In the genomic region with DNA sequence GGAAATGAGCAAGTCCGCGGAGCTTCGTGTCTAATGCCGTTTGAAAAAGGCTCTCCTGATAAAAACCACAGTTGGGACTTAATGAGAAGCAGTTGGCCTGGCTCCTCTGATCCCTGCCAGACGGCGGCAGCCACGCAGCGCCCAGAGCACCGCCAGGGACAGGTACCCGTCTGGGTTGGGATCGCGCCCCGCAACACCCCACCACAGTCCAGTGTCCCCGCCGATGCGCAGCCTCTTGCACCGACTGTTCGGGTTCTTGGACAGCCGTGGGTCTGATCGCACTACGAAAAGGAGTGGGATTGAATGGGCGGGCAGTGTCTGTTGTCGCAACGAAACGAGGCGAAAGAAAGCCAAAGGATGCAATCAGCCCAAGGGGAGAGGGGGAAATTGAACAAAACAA, we compare ENCODE assay signal across 11 mouse cellular contexts. TPM values are rescaled to one million over a fixed set of nuclear protein-coding genes. Genes with fewer than 3 reads are reported as not detected.
DNase-seq lines count a peak whose midpoint lies in the region; ATAC-seq and TF ChIP-seq lines count a peak whose summit lies in the region.
"Had no signal": no experiment of that assay in that cellular context is flagged by ENCODE, and none has a peak within 500 bp of the region (broad histone marks: within the 10 kb centered on the region; RNA-seq: fewer than 3 reads in every experiment).

No protein-coding gene starts in this region.

- H3K9me3 ChIP-seq in ES-Bruce4 (replicated peaks; ENCODE audit: control insufficient read depth, insufficient read depth, low read length, poor library complexity, severe bottlenecking), result no peaks in the 10 kb centered on the region
- no peaks in the 10 kb centered on the region for H3K9me3 ChIP-seq in forebrain, postnatal 0 days (ENCODE audit: low read length)
- no peaks in the 10 kb centered on the region for H3K9me3 ChIP-seq in liver, postnatal 0 days (ENCODE audit: low read length)

- TF ChIP-seq POLR2A in ES-Bruce4 (IDR thresholded peaks at IDR 0.05; ENCODE audit: insufficient read depth, low read length), result no peak

- DNase-seq in cerebellum, adult 8-10 months, result peak; percentile 39
- DNase-seq in forebrain, postnatal 0 days, result no peak
- DNase-seq in kidney, postnatal 36 days, result peak; percentile 14 to 43
- DNase-seq in layer of hippocampus, adult 9-10 months (ENCODE audit: low spot score), result no peak
- DNase-seq in thymus, adult 18-20 months, result no peak
- no peak for DNase-seq in liver, postnatal 0 days

- peak overlapping the region; percentile 49; the same call in 1 of the 2 replicates for H3K4me3 ChIP-seq in ES-Bruce4 (ENCODE audit: low read depth, low read length)
- H3K4me3 ChIP-seq in forebrain, postnatal 0 days (ENCODE audit: low read depth, low read length), result peak overlapping the region; percentile 14; the same call in 1 of the 2 replicates
- H3K4me3 ChIP-seq in liver, postnatal 0 days (ENCODE audit: low read depth, low read length), result no peak overlapping the region

- no peak for TF ChIP-seq EP300 in ES-Bruce4 (IDR thresholded peaks at IDR 0.05; ENCODE audit: insufficient read depth, low read depth, low read length)
- no peak for TF ChIP-seq EP300 in liver, postnatal 0 days (IDR thresholded peaks at IDR 0.05; ENCODE audit: low read depth)

- H3K36me3 ChIP-seq in ES-Bruce4 (ENCODE audit: control insufficient read depth, insufficient read depth, low read length, poor library complexity, severe bottlenecking), result no peaks in the 10 kb centered on the region
- no peaks in the 10 kb centered on the region for H3K36me3 ChIP-seq in forebrain, postnatal 0 days (ENCODE audit: insufficient read depth)
- no peaks in the 10 kb centered on the region for H3K36me3 ChIP-seq in liver, postnatal 0 days (replicated peaks; ENCODE audit: insufficient read depth, low read length)

- no peak for ATAC-seq in cerebellum, adult (ENCODE audit: insufficient number of reproducible peaks, low FRiP score, low TSS enrichment)
- no peak for ATAC-seq in forebrain, postnatal 0 days
- ATAC-seq in liver, postnatal 0 days, result no peak

- 2% methylated on average over 26 of the region's 26 CpGs for WGBS in forebrain, postnatal 0 days
- 1% methylated on average over 26 of the region's 26 CpGs for WGBS in liver, postnatal 0 days (ENCODE audit: insufficient replicate concordance)

- no peak overlapping the region for H3K27ac ChIP-seq in ES-Bruce4 (ENCODE audit: insufficient read depth, low read length)
- no peak overlapping the region for H3K27ac ChIP-seq in forebrain, postnatal 0 days (ENCODE audit: low read depth, low read length)
- no peak overlapping the region for H3K27ac ChIP-seq in liver, postnatal 0 days (ENCODE audit: low read depth)

- 0 out of 2 replicates have a peak overlapping the region, but pooled peaks have one; percentile 3 for H3K4me2 ChIP-seq in forebrain, postnatal 0 days (ENCODE audit: low read depth)
- H3K4me2 ChIP-seq in liver, postnatal 0 days (ENCODE audit: low read depth, low read length), result no peak overlapping the region

- H3K9ac ChIP-seq in ES-Bruce4 (ENCODE audit: low read depth, poor library complexity, severe bottlenecking), result no peak overlapping the region
- no peak overlapping the region for H3K9ac ChIP-seq in forebrain, postnatal 0 days
- no peak overlapping the region for H3K9ac ChIP-seq in liver, postnatal 0 days (replicated peaks)

- TF ChIP-seq CTCF in ES-Bruce4 (IDR thresholded peaks at IDR 0.05; ENCODE audit: low read depth, low read length), result no peak
- no peak for TF ChIP-seq CTCF in forebrain, postnatal 0 days (IDR thresholded peaks at IDR 0.05; ENCODE audit: low read depth)
- no peak for TF ChIP-seq CTCF in liver, postnatal 0 days (IDR thresholded peaks at IDR 0.05; ENCODE audit: low read depth)

- H3K4me1 ChIP-seq in ES-Bruce4 (ENCODE audit: control insufficient read depth, insufficient read depth, low read length), result no peaks in the 10 kb centered on the region
- peaks cover 6% of the 10 kb centered on the region; the same call in 1 of the 2 replicates for H3K4me1 ChIP-seq in forebrain, postnatal 0 days (ENCODE audit: insufficient read depth)
- H3K4me1 ChIP-seq in liver, postnatal 0 days (ENCODE audit: insufficient read depth), result peaks cover 7% of the 10 kb centered on the region; the same call in 1 of the 2 replicates

- peaks cover 21% of the 10 kb centered on the region for H3K27me3 ChIP-seq in ES-Bruce4 (ENCODE audit: control insufficient read depth, insufficient read depth, low read length, poor library complexity, severe bottlenecking)
- H3K27me3 ChIP-seq in forebrain, postnatal 0 days (ENCODE audit: insufficient read depth, low read length), result peaks cover 72% of the 10 kb centered on the region
- H3K27me3 ChIP-seq in liver, postnatal 0 days (ENCODE audit: insufficient read depth, low read length), result peaks cover 88% of the 10 kb centered on the region

RNA-seq across cellular contexts. Expression of gene Alx3, which starts 1.7 kb away (rescaled TPM):
- 0.31 and 1.2 TPM in 2 replicates for polyA plus RNA-seq in ES-Bruce4 (2011; ENCODE audit: insufficient read depth, insufficient read length, low read depth, missing spikeins)
- total RNA-seq in forebrain, postnatal 0 days (2014; rRNA removed), result 2.2 and 3.3 TPM in 2 replicates
- polyA plus RNA-seq in forebrain, postnatal 0 days (2015; fragmentation: Nextera tagmentation; extraction: Ambion mirVana), result 3.7 and 5.2 TPM in 2 replicates
- polyA plus RNA-seq in liver, postnatal 0 days (2015; fragmentation: Nextera tagmentation; extraction: Ambion mirVana), result not detected in 2 replicates
- polyA plus RNA-seq: C2C12; small intestine, adult 2 months had no signal

RNA-seq across cellular contexts. Expression of gene Gm10961, which starts 34.6 kb away (rescaled TPM):
- not detected in 2 replicates for polyA plus RNA-seq in ES-Bruce4 (2011; ENCODE audit: insufficient read depth, insufficient read length, low read depth, missing spikeins)
- total RNA-seq in forebrain, postnatal 0 days (2014; rRNA removed), result not detected in 2 replicates
- polyA plus RNA-seq in forebrain, postnatal 0 days (2015; fragmentation: Nextera tagmentation; extraction: Ambion mirVana), result not detected in 2 replicates
- not detected in 2 replicates for polyA plus RNA-seq in liver, postnatal 0 days (2015; fragmentation: Nextera tagmentation; extraction: Ambion mirVana)
- total RNA-seq: left cerebral cortex, postnatal 25 days had no signal
- polyA plus RNA-seq: C2C12; small intestine, adult 2 months had no signal

RNA-seq across cellular contexts. Expression of gene Strip1, which starts 34.9 kb away (rescaled TPM):
- polyA plus RNA-seq in ES-Bruce4 (2011; ENCODE audit: insufficient read depth, insufficient read length, low read depth, missing spikeins), result 22.6 and 23.5 TPM in 2 replicates
- total RNA-seq in forebrain, postnatal 0 days (2014; rRNA removed), result 115 and 135 TPM in 2 replicates
- 92.6 and 108 TPM in 2 replicates for polyA plus RNA-seq in forebrain, postnatal 0 days (2015; fragmentation: Nextera tagmentation; extraction: Ambion mirVana)
- 6.6 and 7.0 TPM in 2 replicates for polyA plus RNA-seq in liver, postnatal 0 days (2015; fragmentation: Nextera tagmentation; extraction: Ambion mirVana)

RNA-seq across cellular contexts. Expression of gene Ubl4b, which starts 41.7 kb away (rescaled TPM):
- not detected in 2 replicates for polyA plus RNA-seq in ES-Bruce4 (2011; ENCODE audit: insufficient read depth, insufficient read length, low read depth, missing spikeins)
- total RNA-seq in forebrain, postnatal 0 days (2014; rRNA removed), result 0.23 TPM in 1 of 2 replicates, not detected in the other
- polyA plus RNA-seq in forebrain, postnatal 0 days (2015; fragmentation: Nextera tagmentation; extraction: Ambion mirVana), result not detected in 2 replicates
- not detected in 2 replicates for polyA plus RNA-seq in liver, postnatal 0 days (2015; fragmentation: Nextera tagmentation; extraction: Ambion mirVana)
- polyA plus RNA-seq: C2C12; small intestine, adult 2 months had no signal

Comparison
In these comparisons a context has a peak if more than half of its experiments do, and no peak if none do; other contexts are left out.
1. DNase-seq: peak in cerebellum, adult 8-10 months (single experiment) and kidney, postnatal 36 days (2 of 2); none in forebrain, postnatal 0 days (single experiment), layer of hippocampus, adult 9-10 months (single experiment), thymus, adult 18-20 months (0 of 2) and liver, postnatal 0 days (single experiment).